Mouse (Mus musculus) MEL (cell line): Measurements from ENCODE around the gene Psenen. TPM values are rescaled to one million over a fixed set of nuclear protein-coding genes. Genes with fewer than 3 reads are reported as not detected.

Source experiments
- DNase-seq: peaks from one replicate; pipeline ENCODE4 v3.0.0; 2011; ENCODE audit warnings: low read depth, low spot score
- H3K27ac ChIP-seq: 2 replicates; pipeline ENCODE4 v1.5.1; 2012; ENCODE audit warnings: low read depth, mild to moderate bottlenecking, control low read depth, low read length, moderate library complexity; ENCODE audit not compliant: control insufficient read depth
- H3K27me3 ChIP-seq, 2 experiments: fragments of 150-350 bp in 1 of 2; sonication (generic) in 1 of 2; 2 replicates each; pipeline ENCODE4 v1.6.1; 2012; ENCODE audit warnings: low read length in 2 of 2, mild to moderate bottlenecking in 2 of 2, improper control_type of control experiment in 1 of 2, moderate library complexity in 1 of 2; ENCODE audit not compliant: insufficient read depth in 2 of 2, control insufficient read depth in 1 of 2
- H3K36me3 ChIP-seq, 2 experiments: 2 replicates each; pipeline ENCODE4 v1.6.1; 2012 to 2014; ENCODE audit warnings: low read length in 2 of 2, improper control_type of control experiment in 1 of 2, inconsistent platforms in 1 of 2, mild to moderate bottlenecking in 1 of 2; ENCODE audit not compliant: insufficient read depth in 2 of 2, control insufficient read depth in 1 of 2
- H3K4me1 ChIP-seq, 2 experiments: fragments of 150-350 bp in 1 of 2; sonication (generic) in 1 of 2; 2 replicates each; pipeline ENCODE4 v1.6.1; 2012; ENCODE audit warnings: low read length in 2 of 2, improper control_type of control experiment in 1 of 2, mild to moderate bottlenecking in 1 of 2; ENCODE audit not compliant: insufficient read depth in 2 of 2, control insufficient read depth in 1 of 2
- H3K4me3 ChIP-seq, 2 experiments: fragments of 150-350 bp in 1 of 2; sonication (generic) in 1 of 2; 2 replicates each; pipeline ENCODE4 v1.5.1; 2012; ENCODE audit warnings: low read depth in 2 of 2, low read length in 2 of 2, mild to moderate bottlenecking in 2 of 2, moderate library complexity in 2 of 2, control low read depth in 1 of 2, improper control_type of control experiment in 1 of 2; ENCODE audit not compliant: control insufficient read depth in 1 of 2, insufficient read depth in 1 of 2
- H3K79me2 ChIP-seq: 2 replicates; pipeline ENCODE4 v1.6.1; 2012; ENCODE audit warnings: mild to moderate bottlenecking, low read length, moderate library complexity; ENCODE audit not compliant: control insufficient read depth, poor library complexity, insufficient read depth
- H3K9ac ChIP-seq: 2 replicates; pipeline ENCODE4 v1.6.1; 2012; ENCODE audit warnings: low read depth, mild to moderate bottlenecking, control low read depth, low read length, moderate library complexity; ENCODE audit not compliant: control insufficient read depth, poor library complexity, severe bottlenecking
- H3K9me3 ChIP-seq: fragments of 150-350 bp; sonication (generic); replicated peaks from 2 replicates; pipeline ENCODE4 v1.6.1; 2012; ENCODE audit warnings: mild to moderate bottlenecking, low read length, improper control_type of control experiment, moderate library complexity; ENCODE audit not compliant: insufficient read depth
- BHLHE40 ChIP-seq: IDR thresholded peaks from 2 replicates; pipeline ENCODE4 v1.6.1; 2012; ENCODE audit warnings: low read depth, mild to moderate bottlenecking, inconsistent platforms, low read length, improper control_type of control experiment, borderline replicate concordance
- CHD2 ChIP-seq: IDR thresholded peaks from 2 replicates; pipeline ENCODE4 v1.6.1; 2011; ENCODE audit warnings: low read length, improper control_type of control experiment
- E2F4 ChIP-seq: IDR thresholded peaks from 2 replicates; pipeline ENCODE4 v1.6.1; 2011; ENCODE audit warnings: low read depth, low read length, improper control_type of control experiment, borderline replicate concordance
- ELF1 ChIP-seq: IDR thresholded peaks from 2 replicates; pipeline ENCODE4 v1.6.1; 2014; ENCODE audit warnings: low read depth, mild to moderate bottlenecking, inconsistent platforms, low read length, improper control_type of control experiment, moderate library complexity
- EP300 ChIP-seq, 2 experiments: IDR thresholded peaks; 2 replicates each; pipeline ENCODE4 v1.6.1; 2011; ENCODE audit warnings: improper control_type of control experiment in 2 of 2, low read length in 2 of 2, low read depth in 1 of 2, mild to moderate bottlenecking in 1 of 2
- GATA1 ChIP-seq: IDR thresholded peaks from 2 replicates; pipeline ENCODE4 v1.6.1; 2011; ENCODE audit warnings: low read depth, low read length, improper control_type of control experiment
- HCFC1 ChIP-seq: IDR thresholded peaks from 2 replicates; pipeline ENCODE4 v1.6.1; 2012; ENCODE audit warnings: low read depth, mild to moderate bottlenecking, inconsistent platforms, low read length, improper control_type of control experiment, moderate library complexity
- MYB ChIP-seq: IDR thresholded peaks from 2 replicates; pipeline ENCODE4 v1.6.1; 2011; ENCODE audit warnings: mild to moderate bottlenecking, low read depth, low read length, improper control_type of control experiment
- MYC ChIP-seq: IDR thresholded peaks from 2 replicates; pipeline ENCODE4 v1.6.1; 2011; ENCODE audit warnings: low read depth, mild to moderate bottlenecking, low read length, improper control_type of control experiment, moderate library complexity
- POLR2A ChIP-seq, 2 experiments: IDR thresholded peaks; 2 replicates each; pipeline ENCODE4 v1.6.1; 2011 to 2012; ENCODE audit warnings: low read length in 2 of 2, mild to moderate bottlenecking in 2 of 2, control low read depth in 1 of 2, improper control_type of control experiment in 1 of 2, low read depth in 1 of 2, moderate library complexity in 1 of 2; ENCODE audit not compliant: control insufficient read depth in 1 of 2, insufficient read depth in 1 of 2, poor library complexity in 1 of 2
- POLR2AphosphoS2 ChIP-seq: IDR thresholded peaks from 2 replicates; pipeline ENCODE4 v1.6.1; 2011; ENCODE audit warnings: low read length, improper control_type of control experiment
- RCOR1 ChIP-seq: IDR thresholded peaks from 2 replicates; pipeline ENCODE4 v1.6.1; 2012; ENCODE audit warnings: low read depth, mild to moderate bottlenecking, inconsistent platforms, low read length, improper control_type of control experiment
- TBP ChIP-seq: IDR thresholded peaks from 2 replicates; pipeline ENCODE4 v1.8.0; 2011; ENCODE audit warnings: low read depth, low read length, improper control_type of control experiment
- USF2 ChIP-seq, 2 experiments: IDR thresholded peaks; 2 replicates each; pipeline ENCODE4 v1.6.1; 2011 to 2012; ENCODE audit warnings: improper control_type of control experiment in 2 of 2, low read length in 2 of 2, borderline replicate concordance in 1 of 2, inconsistent platforms in 1 of 2, low read depth in 1 of 2, mild to moderate bottlenecking in 1 of 2; ENCODE audit not compliant: insufficient read depth in 1 of 2
- ZC3H11A ChIP-seq: IDR thresholded peaks from 2 replicates; pipeline ENCODE4 v1.6.1; 2012; ENCODE audit warnings: low read depth, mild to moderate bottlenecking, inconsistent platforms, low read length, improper control_type of control experiment
- ZNF384 ChIP-seq: IDR thresholded peaks from 2 replicates; pipeline ENCODE4 v1.6.1; 2012; ENCODE audit warnings: low read depth, mild to moderate bottlenecking, inconsistent platforms, low read length, improper control_type of control experiment
- polyA plus RNA-seq, 2 experiments: library from polyadenylated mRNA; stranded (reverse) in 1 of 2; unstranded in 1 of 2; fragments of >175 nt in 1 of 2; fragments of >200 nt in 1 of 2; gene quantifications; 2 replicates each; pipeline versions ENCODE4 v1.2.1 to v1.2.4; 2012; ENCODE audit warnings: low replicate concordance in 2 of 2, low read depth in 1 of 2; ENCODE audit not compliant: insufficient read length in 2 of 2, insufficient read depth in 1 of 2, missing spikeins in 1 of 2
- total RNA-seq: library from RNA; depleted of rRNA; stranded (reverse); fragments of 300-350 nt; gene quantifications from 2 replicates; pipeline ENCODE4 v1.2.3, GENCODE M21; 2012

Psenen gene
- total and polyA plus RNA-seq, 3 experiments, result 60.8 to 157 TPM; not detected in 1

GRCm38 (mm10) chr7:30526399-30526798, 37.0 kb downstream of the Psenen start:
- TF ChIP-seq BHLHE40 (no peak), GATA1 (no peak), POLR2A (IDR thresholded peaks at IDR 0.05; ENCODE audit: control insufficient read depth in 1 of 2, insufficient read depth in 1 of 2, low read depth in 1 of 2, low read length in 2 of 2, poor library complexity in 1 of 2) (no peak)
- TF ChIP-seq, all 39 proteins: peak for 0
- Histone ChIP-seq H3K27me3 (no peaks in the 10 kb centered on the region), H3K9ac (no peak overlapping the region), H3K79me2 (no peaks in the 10 kb centered on the region), H3K36me3 (no peaks in the 10 kb centered on the region), H3K4me3 (no peak overlapping the region), H3K27ac (no peak overlapping the region), H3K4me1 (peaks cover 0 to 3% of the 10 kb centered on the region in 2 experiments; a peak in 1 of 4 replicates), H3K9me3 (no peaks in the 10 kb centered on the region)
- DNase-seq, result no peak

GRCm38 (mm10) chr7:30525954-30526353, 37.5 kb downstream of the Psenen start:
- H3K9ac ChIP-seq, result no peak overlapping the region
- no peaks in the 10 kb centered on the region for H3K27me3 ChIP-seq
- DNase-seq, result no peak
- no peak for TF ChIP-seq TBP
- no peak for TF ChIP-seq MYB
- no peak for TF ChIP-seq POLR2AphosphoS2
- TF ChIP-seq GATA1, result no peak
- no peak for TF ChIP-seq USF2 (IDR thresholded peaks at IDR 0.05; ENCODE audit: borderline replicate concordance in 1 of 2, insufficient read depth in 1 of 2, low read depth in 1 of 2, low read length in 2 of 2)
- no peak for TF ChIP-seq MYC
- no peak for TF ChIP-seq ELF1
- no peak for TF ChIP-seq ZC3H11A
- TF ChIP-seq E2F4, result no peak
- TF ChIP-seq, all 39 proteins: peak for 0
- Histone ChIP-seq H3K27ac (no peak overlapping the region), H3K36me3 (no peaks in the 10 kb centered on the region), H3K9me3 (no peaks in the 10 kb centered on the region), H3K4me3 (no peak overlapping the region), H3K4me1 (no peaks in the 10 kb centered on the region), H3K79me2 (no peaks in the 10 kb centered on the region)

DNA sequence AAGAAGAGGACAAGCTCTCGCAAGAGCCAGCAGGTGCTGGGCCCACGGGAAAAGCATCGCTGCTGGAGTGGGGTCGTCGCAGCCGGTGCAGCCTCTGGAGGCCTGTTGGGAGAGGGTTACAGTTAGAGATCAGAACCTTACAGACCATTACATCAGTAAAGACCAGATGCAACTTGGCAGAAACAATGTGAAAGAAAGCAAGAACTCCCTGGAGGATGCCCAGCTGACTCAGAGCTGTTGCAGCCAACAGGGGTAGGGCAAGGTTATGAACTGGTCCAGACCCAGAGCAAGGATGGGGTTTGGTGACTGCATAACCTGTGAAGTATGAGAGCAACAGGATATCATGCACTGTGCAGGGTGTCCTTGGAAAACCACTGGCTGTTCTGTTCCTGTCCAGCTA, 38.9 kb downstream of the Psenen start:
- H3K27me3 ChIP-seq, result no peaks in the 10 kb centered on the region
- H3K79me2 ChIP-seq, result no peaks in the 10 kb centered on the region
- no peaks in the 10 kb centered on the region for H3K36me3 ChIP-seq
- TF ChIP-seq USF2 (IDR thresholded peaks at IDR 0.05; ENCODE audit: borderline replicate concordance in 1 of 2, insufficient read depth in 1 of 2, low read depth in 1 of 2, low read length in 2 of 2), result no peak
- TF ChIP-seq ZNF384, result no peak
- TF ChIP-seq RCOR1, result no peak
- TF ChIP-seq EP300 (IDR thresholded peaks at IDR 0.05; ENCODE audit: low read depth in 1 of 2, low read length in 2 of 2), result no peak
- no peak for TF ChIP-seq CHD2
- TF ChIP-seq HCFC1, result no peak
- no peaks in the 10 kb centered on the region for H3K4me1 ChIP-seq
- DNase-seq, result no peak
- H3K4me3 ChIP-seq, result no peak overlapping the region
- no peaks in the 10 kb centered on the region for H3K9me3 ChIP-seq
- no peak overlapping the region for H3K27ac ChIP-seq
- H3K9ac ChIP-seq, result no peak overlapping the region
